Mouse (Mus musculus) heart, embryonic 16.5 days (tissue): Measurements from ENCODE around the gene Rbm42. TPM values are rescaled to one million over a fixed set of nuclear protein-coding genes. Genes with fewer than 3 reads are reported as not detected.

Source experiments
- ATAC-seq: fragments of 200-750 bp; cut with Nextera tagmentation; replicated peaks from 2 replicates; pipeline ENCODE4 v1.8.0; 2017; ENCODE audit warnings: moderate number of reproducible peaks; ENCODE audit not compliant: insufficient read depth, low FRiP score; ENCODE audit errors: extremely low read depth
- H3K27ac ChIP-seq: fragments of 300-500 bp; sonication (generic); 2 replicates; pipeline ENCODE4 v1.5.1; 2014; ENCODE audit warnings: mild to moderate bottlenecking, low read length, control low read depth, moderate library complexity
- H3K27me3 ChIP-seq: fragments of 300-500 bp; sonication (generic); 2 replicates; pipeline ENCODE4 v1.6.1; 2014; ENCODE audit warnings: low read length, mixed read lengths; ENCODE audit not compliant: control insufficient read depth, insufficient read depth
- H3K36me3 ChIP-seq: fragments of 300-500 bp; sonication (generic); 2 replicates; pipeline ENCODE4 v1.6.1; 2014; ENCODE audit not compliant: control insufficient read depth, insufficient read depth
- H3K4me1 ChIP-seq: fragments of 300-500 bp; sonication (generic); 2 replicates; pipeline ENCODE4 v1.6.1; 2014; ENCODE audit warnings: low read length, mixed read lengths; ENCODE audit not compliant: control insufficient read depth, insufficient read depth
- H3K4me2 ChIP-seq: fragments of 300-500 bp; sonication (generic); 2 replicates; pipeline ENCODE4 v1.6.1; 2014; ENCODE audit warnings: low read depth, mild to moderate bottlenecking, control low read depth, low read length
- H3K4me3 ChIP-seq: fragments of 300-500 bp; sonication (generic); 2 replicates; pipeline ENCODE4 v1.5.1; 2014; ENCODE audit warnings: mild to moderate bottlenecking, control low read depth, low read length
- H3K9ac ChIP-seq: fragments of 300-500 bp; sonication (generic); 2 replicates; pipeline ENCODE4 v1.6.1; 2014; ENCODE audit warnings: low read length, control low read depth
- H3K9me3 ChIP-seq: fragments of 300-500 bp; sonication (generic); replicated peaks from 2 replicates; pipeline ENCODE4 v1.6.1; 2016; ENCODE audit warnings: low read length; ENCODE audit not compliant: control insufficient read depth
- WGBS: fragments of 180-500 bp; shearing (Covaris S2); extraction: QIAGEN DNeasy Blood & Tissue Kit; methylation state at CpG from one replicate; pipeline ENCODE4 v1.1.7; 2014; 5-methylcytosine and 5-hydroxymethylcytosine counted together
- polyA plus RNA-seq: library from polyadenylated mRNA; unstranded; fragments of >200 nt; fragmentation: Nextera tagmentation; extraction: Ambion mirVana; gene quantifications from 2 replicates; pipeline ENCODE4 v1.2.1, GENCODE M21; 2015

The Rbm42 gene
- polyA plus RNA-seq, 1 experiment from 2014 or later = 84.5 TPM

DNA sequence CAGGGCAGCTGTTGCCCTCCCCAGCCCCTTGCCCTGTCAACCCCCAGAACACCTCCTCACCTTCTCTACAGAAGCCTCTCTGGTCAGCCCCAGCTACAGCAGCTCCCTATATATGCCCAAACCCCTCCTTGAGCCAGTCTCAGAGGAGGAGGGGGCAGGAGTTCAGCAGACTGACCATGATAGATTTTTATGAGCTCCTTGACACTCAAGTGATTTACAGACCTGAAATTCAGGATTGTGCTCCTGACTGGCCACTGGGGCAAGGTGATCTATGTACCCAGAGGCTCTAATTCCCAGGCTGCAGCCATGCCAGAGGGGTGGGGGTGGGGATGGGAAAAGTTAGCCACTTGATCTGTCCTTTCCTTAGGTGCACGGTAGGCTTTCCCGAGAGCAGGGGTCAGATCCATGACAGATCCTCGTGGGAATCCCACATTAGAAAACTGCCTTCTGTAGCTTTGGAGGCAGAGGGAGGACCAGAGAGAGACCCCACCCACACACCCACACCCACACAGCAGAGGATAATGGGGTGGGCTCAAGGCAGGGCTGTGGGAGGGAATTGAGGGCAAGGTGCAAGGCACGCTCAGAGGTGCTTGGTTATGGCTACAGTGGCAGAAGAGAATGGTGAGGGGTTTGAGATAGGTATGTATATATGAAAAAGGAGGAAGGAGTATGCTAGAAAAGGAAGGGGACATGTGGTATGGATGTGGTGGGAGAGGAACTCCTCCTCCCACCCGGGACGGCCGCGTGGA, 37.3 kb downstream of the Rbm42 start, which contains the start of gene Upk1a:
Gene Upk1a, minus strand, starts transcription at position 194 of the 749 bp plus-strand sequence.
- no peaks in the 10 kb centered on the region for H3K9me3 ChIP-seq
- peaks cover 11% of the 10 kb centered on the region for H3K4me1 ChIP-seq
- no peak for ATAC-seq
- H3K36me3 ChIP-seq = peaks cover 24% of the 10 kb centered on the region
- no peak within 1 kb of the TSS for H3K9ac ChIP-seq
- H3K4me3 ChIP-seq = no peak within 1 kb of the TSS
- H3K27me3 ChIP-seq = no peaks in the 10 kb centered on the region
- WGBS = 74% methylated on average over 8 of the region's 8 CpGs
- no peak within 1 kb of the TSS for H3K4me2 ChIP-seq
- H3K27ac ChIP-seq = no peak within 1 kb of the TSS

DNA sequence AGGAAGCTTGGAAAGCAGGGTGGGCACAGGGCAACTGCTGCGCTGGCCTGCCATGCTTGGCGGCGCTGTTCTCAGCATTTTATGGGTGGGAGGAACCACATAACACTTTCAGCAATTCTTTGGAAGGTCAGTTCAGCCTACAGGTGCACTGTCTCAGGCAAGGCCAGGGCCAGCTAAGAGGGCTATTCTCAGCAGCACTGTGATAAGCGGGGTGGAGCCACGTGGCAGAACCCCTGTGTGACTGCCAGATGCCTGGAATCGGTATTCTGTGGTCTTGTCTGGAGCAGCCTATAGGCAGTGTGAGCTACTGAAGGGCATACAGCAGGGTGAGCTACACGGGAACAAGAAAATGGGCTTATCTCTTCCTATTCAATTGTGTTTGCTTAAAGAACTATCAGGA, 40.1 kb downstream of the Rbm42 start:
- WGBS = 33% methylated on average over 7 of the region's 7 CpGs
- 0 out of 2 replicates have a peak overlapping the region, but pooled peaks have one; percentile 31 for H3K9ac ChIP-seq
- H3K27me3 ChIP-seq = no peaks in the 10 kb centered on the region
- peak overlapping the region; percentile 64 for H3K27ac ChIP-seq
- ATAC-seq = peak; percentile 88
- peaks cover 11% of the 10 kb centered on the region for H3K4me1 ChIP-seq
- no peak overlapping the region for H3K4me3 ChIP-seq
- no peaks in the 10 kb centered on the region for H3K9me3 ChIP-seq
- no peak overlapping the region for H3K4me2 ChIP-seq
- H3K36me3 ChIP-seq = no peaks in the 10 kb centered on the region

DNA sequence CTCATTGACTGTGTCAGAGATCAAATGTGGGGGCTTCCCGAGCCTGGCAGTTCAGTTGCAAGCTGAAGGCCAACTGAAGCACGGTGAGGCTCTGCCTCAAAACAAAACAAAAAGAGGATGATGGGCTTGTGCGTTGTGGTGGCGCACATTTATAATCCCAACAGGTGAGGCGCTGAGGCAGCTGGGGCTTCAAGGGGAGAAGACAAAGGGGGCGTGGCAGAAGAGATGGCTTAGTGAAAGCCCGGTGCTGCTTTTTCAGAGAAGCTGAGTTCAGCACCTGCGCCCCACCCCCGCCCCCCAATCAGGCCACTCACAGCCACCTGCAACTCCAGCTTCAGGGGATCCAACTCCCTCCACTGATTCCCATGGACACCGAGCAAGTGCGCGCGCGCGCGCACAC, 41.6 kb downstream of the Rbm42 start:
- no peak overlapping the region for H3K4me3 ChIP-seq

DNA sequence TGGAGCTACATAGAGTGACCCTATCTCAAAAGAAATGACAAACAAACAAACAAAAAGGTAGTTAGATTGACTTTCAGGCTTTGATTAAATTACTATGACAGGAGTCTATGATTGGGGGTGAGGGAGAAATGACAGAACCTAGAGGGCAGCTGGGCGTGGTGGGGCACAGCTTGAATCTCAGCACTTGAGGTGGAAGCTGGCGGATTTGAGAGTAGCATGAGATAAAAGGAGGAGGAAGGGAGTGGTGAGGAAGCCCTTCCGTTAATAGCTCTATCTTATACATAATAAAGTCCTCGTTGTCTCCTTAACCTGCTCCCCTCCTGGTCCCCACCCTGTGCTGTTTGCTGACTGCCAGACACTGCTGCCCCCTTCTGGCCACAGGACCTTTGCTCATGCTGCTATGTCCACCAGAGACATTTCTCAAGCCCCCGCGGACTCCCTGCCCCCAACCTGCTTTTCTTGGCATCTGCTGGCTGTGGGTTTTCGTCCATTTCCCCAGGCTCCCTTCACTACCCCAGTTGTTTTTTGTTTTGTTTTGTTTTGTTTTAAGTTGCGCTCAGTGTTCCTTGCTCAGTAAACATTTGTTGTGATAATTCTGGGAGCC, 42.3 kb downstream of the Rbm42 start:
- 0 out of 2 replicates have a peak, but pooled peaks have one; percentile 35 for ATAC-seq
- peaks cover 11% of the 10 kb centered on the region for H3K4me1 ChIP-seq
- H3K36me3 ChIP-seq = no peaks in the 10 kb centered on the region
- no peaks in the 10 kb centered on the region for H3K9me3 ChIP-seq
- no peak overlapping the region for H3K9ac ChIP-seq
- 18% methylated on average over 8 of the region's 8 CpGs for WGBS
- H3K27me3 ChIP-seq = no peaks in the 10 kb centered on the region
- no peak overlapping the region for H3K27ac ChIP-seq
- no peak overlapping the region for H3K4me2 ChIP-seq
- H3K4me3 ChIP-seq = no peak overlapping the region

More for the DNA sequence above, 41.6 kb downstream of the Rbm42 start:
- H3K9me3 ChIP-seq = no peaks in the 10 kb centered on the region
- H3K4me2 ChIP-seq = no peak overlapping the region
- H3K27ac ChIP-seq = no peak overlapping the region
- H3K9ac ChIP-seq = no peak overlapping the region
- 42% methylated on average over 16 of the region's 16 CpGs for WGBS
- no peaks in the 10 kb centered on the region for H3K36me3 ChIP-seq
- H3K4me1 ChIP-seq = peaks cover 11% of the 10 kb centered on the region
- no peaks in the 10 kb centered on the region for H3K27me3 ChIP-seq
- no peak for ATAC-seq

DNA sequence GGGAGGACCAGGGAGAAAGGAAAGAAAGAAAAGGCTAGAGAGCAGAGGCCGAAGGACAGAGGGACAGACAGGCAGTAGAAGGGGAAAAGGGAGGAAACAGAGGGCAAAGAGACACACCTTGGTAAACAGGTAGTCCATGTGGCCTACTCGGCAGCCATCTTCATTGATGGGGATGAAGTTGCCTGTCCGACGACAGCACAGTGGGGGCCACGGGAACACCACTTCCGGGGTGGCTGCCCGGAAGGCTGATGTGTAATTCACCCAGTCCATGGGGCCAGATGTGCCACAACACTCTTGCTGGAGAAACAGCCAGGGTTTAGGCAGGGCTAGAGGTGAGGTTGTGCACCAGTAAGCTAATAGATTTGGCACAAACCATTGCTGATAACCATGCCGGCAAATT, 45.2 kb downstream of the Rbm42 start:
- no peak overlapping the region for H3K4me2 ChIP-seq
- 89% methylated on average over 8 of the region's 8 CpGs for WGBS
- no peak for ATAC-seq

DNA sequence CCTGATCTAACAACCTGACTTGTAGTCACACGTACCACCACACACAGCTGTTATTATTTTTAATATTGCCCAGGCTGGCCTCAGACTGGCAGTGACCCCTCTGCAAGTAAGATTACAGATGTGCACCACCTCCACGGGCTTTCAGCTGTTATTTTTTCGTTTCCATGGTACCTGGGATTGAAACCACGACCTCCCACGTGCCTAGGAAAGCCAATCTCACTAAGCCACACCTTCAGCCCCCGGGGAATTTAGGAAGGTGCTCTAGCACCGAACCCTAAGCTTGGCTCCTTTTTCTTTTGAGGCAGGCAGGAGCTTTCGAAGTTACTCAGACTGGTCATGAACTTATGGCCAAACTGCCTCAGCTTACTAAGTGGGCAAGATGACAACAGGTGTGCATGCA, 45.7 kb downstream of the Rbm42 start:
- 58% methylated on average over 8 of the region's 8 CpGs for WGBS

More for the DNA sequence above, 45.2 kb downstream of the Rbm42 start:
- Histone ChIP-seq H3K9ac (no peak overlapping the region), H3K4me3 (no peak overlapping the region), H3K36me3 (no peaks in the 10 kb centered on the region), H3K27me3 (no peaks in the 10 kb centered on the region), H3K9me3 (no peaks in the 10 kb centered on the region), H3K4me1 (peaks cover 7% of the 10 kb centered on the region), H3K27ac (no peak overlapping the region)

DNA sequence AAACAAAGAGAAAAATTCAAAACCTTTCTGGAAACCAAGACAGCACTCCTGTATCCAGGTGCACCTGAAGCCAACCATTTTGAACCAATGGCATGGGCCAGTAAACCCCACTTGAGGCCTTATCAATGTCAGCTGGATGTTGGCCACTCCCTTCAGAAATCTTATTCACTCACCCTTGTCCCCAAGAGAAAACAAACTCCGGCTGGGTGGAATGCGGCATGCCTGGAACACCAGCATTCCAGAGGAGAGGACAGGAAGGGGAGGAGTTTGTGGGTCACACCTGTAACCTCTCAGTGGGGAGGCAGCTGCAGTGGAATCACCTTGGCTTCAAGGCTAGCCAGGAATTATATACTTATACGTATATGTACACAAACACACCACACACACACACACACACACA, 47.5 kb downstream of the Rbm42 start:
- no peak for ATAC-seq
- Histone ChIP-seq H3K4me2 (no peak overlapping the region), H3K36me3 (no peaks in the 10 kb centered on the region), H3K27ac (no peak overlapping the region), H3K9me3 (no peaks in the 10 kb centered on the region), H3K4me3 (no peak overlapping the region), H3K9ac (no peak overlapping the region), H3K27me3 (no peaks in the 10 kb centered on the region), H3K4me1 (peaks cover 6% of the 10 kb centered on the region; the same call in 1 of the 2 replicates)
- WGBS = 21% methylated on average over 3 of the region's 3 CpGs

More for the DNA sequence above, 45.7 kb downstream of the Rbm42 start:
- Histone ChIP-seq H3K9me3 (no peaks in the 10 kb centered on the region), H3K9ac (no peak overlapping the region), H3K27me3 (no peaks in the 10 kb centered on the region), H3K4me1 (peaks cover 6% of the 10 kb centered on the region; the same call in 1 of the 2 replicates), H3K27ac (no peak overlapping the region), H3K4me2 (no peak overlapping the region), H3K4me3 (no peak overlapping the region), H3K36me3 (no peaks in the 10 kb centered on the region)
- no peak for ATAC-seq

DNA sequence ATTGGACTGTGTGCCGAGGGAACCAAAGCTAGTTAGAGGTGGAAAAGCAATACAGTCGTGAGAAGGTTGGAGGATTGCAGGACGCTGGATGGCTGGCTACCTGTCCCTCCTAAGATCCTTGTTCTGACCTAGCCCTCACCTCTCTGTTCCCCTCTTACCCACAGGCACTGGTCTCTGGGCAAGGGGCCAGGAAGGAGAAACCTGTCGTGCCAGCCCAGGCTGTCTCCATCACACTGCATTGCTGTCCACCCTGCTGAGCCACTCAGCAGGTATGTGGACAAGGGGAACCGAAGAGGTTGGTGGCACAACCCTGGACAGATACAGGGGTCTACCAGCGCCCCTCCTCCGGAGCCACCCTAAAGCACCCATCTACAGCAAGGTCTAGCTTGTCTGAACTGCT, 49.5 kb downstream of the Rbm42 start:
- Histone ChIP-seq H3K9ac (0 out of 2 replicates have a peak overlapping the region, but pooled peaks have one; percentile 7), H3K4me1 (peaks cover 6% of the 10 kb centered on the region; the same call in 1 of the 2 replicates), H3K4me2 (no peak overlapping the region), H3K27me3 (no peaks in the 10 kb centered on the region), H3K4me3 (no peak overlapping the region), H3K27ac (peak overlapping the region; percentile 51; the same call in 1 of the 2 replicates), H3K9me3 (no peaks in the 10 kb centered on the region), H3K36me3 (no peaks in the 10 kb centered on the region)
- 59% methylated on average over 7 of the region's 7 CpGs for WGBS
- ATAC-seq = no peak

DNA sequence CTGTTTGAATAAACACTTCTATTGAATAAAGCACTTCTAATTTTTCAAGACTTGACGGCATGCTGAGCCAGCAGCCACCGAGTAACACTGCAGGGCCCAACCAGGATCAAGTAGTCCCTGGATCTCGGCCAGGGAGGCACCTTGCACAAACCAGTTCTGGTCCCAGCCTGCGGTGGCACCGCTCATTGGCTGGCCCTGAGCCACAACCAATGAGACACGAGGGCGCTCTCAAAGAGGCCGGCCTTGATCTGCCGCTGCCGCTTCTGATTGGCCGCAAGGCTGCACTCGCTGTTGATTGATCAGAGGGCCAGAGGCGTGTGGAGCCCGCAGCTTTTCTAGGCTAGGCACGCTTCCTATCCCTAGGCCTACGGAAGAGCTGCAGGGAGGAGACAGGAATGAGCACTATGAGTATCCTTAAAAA, 50.2 kb downstream of the Rbm42 start:
- H3K27me3 ChIP-seq = no peaks in the 10 kb centered on the region
- H3K4me3 ChIP-seq = peak overlapping the region; percentile 10; the same call in 1 of the 2 replicates
- H3K4me2 ChIP-seq = peak overlapping the region; percentile 37; the same call in 1 of the 2 replicates
- no peaks in the 10 kb centered on the region for H3K36me3 ChIP-seq
- WGBS = 2% methylated on average over 16 of the region's 16 CpGs
- ATAC-seq = peak; percentile 95
- no peaks in the 10 kb centered on the region for H3K9me3 ChIP-seq
- peak overlapping the region; percentile 51; the same call in 1 of the 2 replicates for H3K27ac ChIP-seq
- peaks cover 6% of the 10 kb centered on the region; the same call in 1 of the 2 replicates for H3K4me1 ChIP-seq
- H3K9ac ChIP-seq = peak overlapping the region; percentile 47
